Mouse (Mus musculus) E14TG2a.4 (cell line): Measurements from ENCODE around the gene Dhcr24.

Experiments
- CTCF ChIP-seq: conservative IDR thresholded peaks from 2 replicates; pipeline ENCODE4 v1.5.1; 2014; ENCODE audit warnings: low read length
- NANOG ChIP-seq: IDR thresholded peaks from 2 replicates; pipeline ENCODE4 v1.6.1; 2014; ENCODE audit warnings: borderline replicate concordance, low read length, mixed read lengths
- POU5F1 ChIP-seq: IDR thresholded peaks from 2 replicates; pipeline ENCODE4 v1.6.1; 2014; ENCODE audit warnings: low read length, borderline replicate concordance

GRCm38 (mm10) chr4:106582428-106583153 lies 21.8 kb downstream of the Dhcr24 start:
- TF ChIP-seq CTCF (no peak), NANOG (no peak), POU5F1 (no peak)
